Mouse (Mus musculus) embryonic facial prominence, embryonic 15.5 days (tissue): ENCODE results near the gene Ccnt1. TPM values are rescaled to one million over a fixed set of nuclear protein-coding genes. Genes with fewer than 3 reads are reported as not detected.
A peak's percentile ranks its signal among the peaks of the same experiment; 100 is the strongest.

ENCODE experiments used
- ATAC-seq: fragments of 200-750 bp; cut with Nextera tagmentation; 2 replicates; pipeline ENCODE4 v1.8.0; 2017; ENCODE audit warnings: low read depth, moderate TSS enrichment; ENCODE audit not compliant: insufficient number of reproducible peaks, low FRiP score, low TSS enrichment
- H3K27ac ChIP-seq: fragments of 300-500 bp; sonication (generic); replicated peaks from 2 replicates; pipeline ENCODE4 v1.5.1; 2015; ENCODE audit warnings: mild to moderate bottlenecking, inconsistent platforms
- H3K27me3 ChIP-seq: fragments of 300-500 bp; sonication (generic); 2 replicates; pipeline ENCODE4 v1.6.1; 2015; ENCODE audit warnings: inconsistent platforms
- H3K36me3 ChIP-seq: fragments of 300-500 bp; sonication (generic); 2 replicates; pipeline ENCODE4 v1.6.1; 2015; ENCODE audit warnings: mild to moderate bottlenecking, inconsistent platforms
- H3K4me1 ChIP-seq: fragments of 300-500 bp; sonication (generic); 2 replicates; pipeline ENCODE4 v1.6.1; 2015; ENCODE audit warnings: inconsistent platforms
- H3K4me2 ChIP-seq: fragments of 300-500 bp; sonication (generic); replicated peaks from 2 replicates; pipeline ENCODE4 v1.6.1; 2015; ENCODE audit warnings: mild to moderate bottlenecking, inconsistent platforms
- H3K4me3 ChIP-seq: fragments of 300-500 bp; sonication (generic); replicated peaks from 2 replicates; pipeline ENCODE4 v1.5.1; 2015; ENCODE audit warnings: mild to moderate bottlenecking, inconsistent platforms
- H3K9ac ChIP-seq: fragments of 300-500 bp; sonication (generic); 2 replicates; pipeline ENCODE4 v1.6.1; 2015; ENCODE audit warnings: inconsistent platforms
- H3K9me3 ChIP-seq: fragments of 300-500 bp; sonication (generic); replicated peaks from 2 replicates; pipeline ENCODE4 v1.6.1; 2016; ENCODE audit warnings: inconsistent platforms
- WGBS: fragments of 180-500 bp; shearing (Covaris S2); methylation state at CpG from one replicate; pipeline ENCODE4 v1.1.7; 2015; 5-methylcytosine and 5-hydroxymethylcytosine counted together
- polyA plus RNA-seq: library from polyadenylated mRNA; unstranded; fragments of >200 nt; fragmentation: Nextera tagmentation; extraction: Ambion mirVana; gene quantifications from 2 replicates; pipeline ENCODE4 v1.2.1, GENCODE M21; 2015

Gene Ccnt1
- polyA plus RNA-seq, 1 experiment from 2014 or later, result 54.7 TPM

DNA sequence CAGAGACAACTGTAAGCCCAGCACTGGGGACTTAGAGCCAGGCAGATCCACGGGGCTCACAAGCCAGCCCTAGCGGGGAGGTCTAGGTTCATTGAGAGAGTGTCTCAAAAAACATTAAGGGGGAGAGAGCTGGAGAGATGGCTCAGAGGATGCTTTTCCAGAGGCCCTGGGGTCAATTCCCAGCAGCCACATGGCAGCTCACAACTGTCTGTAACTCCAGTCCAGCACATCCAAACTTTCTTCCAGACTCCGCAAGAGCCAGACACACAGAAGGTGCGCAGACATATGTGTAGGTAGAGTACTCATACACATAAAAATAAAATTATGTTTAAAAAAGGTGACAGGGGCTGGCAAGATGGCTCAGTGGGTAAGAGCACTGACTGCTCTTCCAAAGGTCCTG is 2.6 kb upstream of the Ccnt1 start:
- H3K27me3 ChIP-seq, result no peaks in the 10 kb centered on the region
- no peak overlapping the region for H3K4me2 ChIP-seq
- H3K9ac ChIP-seq, result no peak overlapping the region
- 71% methylated on average over 4 of the region's 4 CpGs for WGBS
- no peaks in the 10 kb centered on the region for H3K9me3 ChIP-seq
- no peak overlapping the region for H3K27ac ChIP-seq
- H3K36me3 ChIP-seq, result no peaks in the 10 kb centered on the region
- no peak overlapping the region for H3K4me3 ChIP-seq
- no peak for ATAC-seq
- peaks cover 8% of the 10 kb centered on the region for H3K4me1 ChIP-seq

DNA sequence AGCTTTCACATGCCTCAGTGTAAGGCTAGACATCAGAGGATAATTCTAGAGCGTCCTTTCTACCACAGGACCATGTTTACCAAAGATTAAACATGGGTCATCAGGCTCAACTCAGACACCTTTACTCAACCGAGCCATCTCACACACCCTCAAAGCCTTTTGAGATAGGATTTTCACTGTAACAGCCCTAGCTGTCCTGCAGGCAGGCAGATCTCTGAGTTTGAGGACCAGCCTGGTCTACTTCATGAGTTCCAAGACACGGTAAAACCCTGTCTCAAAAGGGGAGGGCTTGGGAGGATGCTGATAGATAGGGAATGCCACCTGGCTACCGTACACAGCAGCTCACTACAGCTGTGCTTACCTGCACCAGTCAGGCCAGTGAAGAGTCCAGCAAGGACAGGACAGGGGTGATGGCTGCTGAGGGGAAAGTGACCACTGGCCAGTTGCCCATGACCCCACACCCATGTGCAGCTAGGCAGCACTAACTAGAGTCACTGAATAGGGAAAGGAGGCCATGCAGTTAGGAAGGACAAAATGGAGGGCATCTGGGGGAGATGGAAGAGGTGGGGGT is 843 bp downstream of the Ccnt1 start:
- Histone ChIP-seq H3K9me3 (no peaks in the 10 kb centered on the region), H3K36me3 (no peaks in the 10 kb centered on the region), H3K27me3 (no peaks in the 10 kb centered on the region), H3K4me2 (no peak overlapping the region), H3K4me3 (no peak overlapping the region), H3K4me1 (peaks cover 23% of the 10 kb centered on the region), H3K9ac (no peak overlapping the region), H3K27ac (no peak overlapping the region)
- no peak for ATAC-seq
- 82% methylated on average over 4 of the region's 4 CpGs for WGBS

DNA sequence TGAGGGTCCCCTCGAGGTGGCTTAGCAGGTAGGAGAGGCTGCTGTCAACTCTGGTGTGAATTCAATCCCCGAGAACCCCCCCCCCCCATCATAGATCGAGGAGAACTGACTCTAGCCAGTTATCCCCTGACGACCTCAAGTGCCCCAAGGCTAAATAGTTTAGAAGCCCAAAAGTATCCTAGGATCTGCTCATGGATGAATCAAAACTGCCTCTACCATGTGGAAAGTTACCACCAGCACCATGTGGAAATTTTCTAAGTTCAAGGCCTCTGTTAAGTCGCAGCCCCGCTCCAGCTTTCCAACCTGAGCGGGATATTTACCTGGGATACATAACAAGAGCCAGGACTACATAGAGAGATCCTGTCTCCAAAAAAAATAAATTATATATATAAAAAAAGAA is 1.5 kb downstream of the Ccnt1 start:
- H3K4me3 ChIP-seq, result peak overlapping the region; percentile 74; the same call in 1 of the 2 replicates

DNA sequence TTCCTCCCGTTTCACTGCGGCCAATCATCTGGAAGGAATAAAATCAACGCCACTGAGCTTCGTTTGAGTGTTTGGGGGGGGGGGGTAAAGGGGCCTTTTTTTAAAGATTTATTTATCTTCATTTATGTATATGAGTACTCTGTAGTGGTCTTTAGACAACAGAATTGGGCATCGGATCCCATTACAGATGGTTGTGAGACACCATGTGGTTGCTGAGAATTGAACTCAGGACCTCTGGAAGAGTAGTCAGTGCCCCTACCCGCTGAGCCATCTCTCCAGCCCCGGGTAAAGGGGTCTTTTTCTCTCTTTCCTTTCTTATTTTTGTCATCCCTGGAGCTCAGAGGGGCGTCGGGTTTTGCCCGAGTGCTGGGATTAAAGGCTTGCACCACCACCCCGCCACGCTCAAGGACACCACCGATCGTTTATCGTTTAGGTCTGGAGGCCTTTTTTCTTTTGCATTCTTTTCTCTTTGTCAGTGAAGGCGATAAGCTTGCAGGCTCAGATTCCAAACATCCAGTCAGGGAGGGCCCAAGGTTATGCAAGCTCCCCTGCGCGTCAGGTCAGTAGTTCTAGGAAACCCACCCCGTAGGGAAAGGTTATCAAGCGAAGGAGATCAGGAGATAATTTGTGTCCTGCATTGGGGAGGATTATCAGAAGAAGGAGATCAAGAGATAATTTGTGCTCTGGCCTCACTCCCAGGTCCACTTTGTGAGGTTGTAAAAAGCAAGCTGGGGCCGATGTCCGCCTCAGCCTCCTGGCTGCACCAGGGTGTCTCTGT is 2.3 kb downstream of the Ccnt1 start:
- H3K9me3 ChIP-seq, result no peaks in the 10 kb centered on the region
- H3K4me2 ChIP-seq, result peak overlapping the region; percentile 57
- peak overlapping the region; percentile 97 for H3K27ac ChIP-seq
- peak overlapping the region; percentile 92 for H3K9ac ChIP-seq
- no peak for ATAC-seq
- no peaks in the 10 kb centered on the region for H3K27me3 ChIP-seq
- H3K4me1 ChIP-seq, result peaks cover 23% of the 10 kb centered on the region
- WGBS, result 7% methylated on average over 22 of the region's 22 CpGs
- peaks cover 3% of the 10 kb centered on the region; the same call in 1 of the 2 replicates for H3K36me3 ChIP-seq
- H3K4me3 ChIP-seq, result peak overlapping the region; percentile 74

More for the DNA sequence above, 1.5 kb downstream of the Ccnt1 start:
- no peak for ATAC-seq
- 64% methylated on average over 7 of the region's 7 CpGs for WGBS
- H3K4me2 ChIP-seq, result peak overlapping the region; percentile 57
- peaks cover 23% of the 10 kb centered on the region for H3K4me1 ChIP-seq
- H3K27ac ChIP-seq, result no peak overlapping the region
- H3K9me3 ChIP-seq, result no peaks in the 10 kb centered on the region
- H3K9ac ChIP-seq, result no peak overlapping the region
- H3K27me3 ChIP-seq, result no peaks in the 10 kb centered on the region
- no peaks in the 10 kb centered on the region for H3K36me3 ChIP-seq

DNA sequence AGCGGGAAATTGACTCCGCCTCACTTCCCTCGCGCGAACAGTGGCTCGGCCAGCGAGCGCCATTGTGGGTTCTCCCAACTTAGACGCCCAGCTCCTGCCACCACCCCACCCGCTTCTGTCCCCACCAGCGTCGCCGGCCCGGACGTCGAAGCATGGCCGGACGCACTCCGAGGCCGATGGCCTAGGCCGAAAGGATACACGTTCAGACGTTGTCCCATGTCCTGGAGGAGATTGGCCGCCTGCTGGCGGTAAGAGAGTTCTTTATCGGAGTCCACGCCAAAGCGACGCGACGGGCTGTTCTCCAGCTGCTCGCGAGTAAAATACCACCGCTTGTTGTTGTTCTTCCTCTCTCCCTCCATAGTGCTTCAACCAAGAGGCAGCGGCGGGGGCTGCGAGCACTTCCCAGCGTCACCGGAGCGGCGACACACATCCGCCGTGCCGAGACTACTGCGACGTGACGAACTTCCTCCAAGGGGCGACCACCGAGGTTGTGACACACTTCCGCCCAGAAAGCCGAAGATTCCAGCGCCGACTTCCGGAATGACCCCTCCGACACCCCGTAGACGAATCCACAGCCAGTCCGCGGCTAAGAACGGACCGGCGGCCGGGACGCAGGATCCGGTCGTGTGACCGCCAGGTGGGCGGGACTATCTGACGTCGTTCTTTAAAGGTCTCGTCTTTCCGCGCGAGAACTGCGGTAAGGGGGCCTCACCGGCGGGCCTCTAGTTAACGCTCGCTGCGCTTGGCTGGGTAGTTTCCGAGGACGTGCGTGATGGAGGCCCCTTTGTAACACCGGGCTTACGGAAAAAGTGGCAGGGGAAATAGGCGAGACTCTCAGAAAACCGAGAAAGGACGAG is 3.2 kb downstream of the Ccnt1 start:
- H3K4me3 ChIP-seq, result peak overlapping the region; percentile 74
- H3K4me2 ChIP-seq, result peak overlapping the region; percentile 80
- peaks cover 23% of the 10 kb centered on the region for H3K4me1 ChIP-seq
- H3K27ac ChIP-seq, result peak overlapping the region; percentile 97
- peak overlapping the region; percentile 92 for H3K9ac ChIP-seq
- H3K9me3 ChIP-seq, result no peaks in the 10 kb centered on the region
- WGBS, result under 1% methylated on average over 88 of the region's 88 CpGs
- H3K36me3 ChIP-seq, result peaks cover 11% of the 10 kb centered on the region; the same call in 1 of the 2 replicates
- ATAC-seq, result peak; percentile 97
- no peaks in the 10 kb centered on the region for H3K27me3 ChIP-seq

DNA sequence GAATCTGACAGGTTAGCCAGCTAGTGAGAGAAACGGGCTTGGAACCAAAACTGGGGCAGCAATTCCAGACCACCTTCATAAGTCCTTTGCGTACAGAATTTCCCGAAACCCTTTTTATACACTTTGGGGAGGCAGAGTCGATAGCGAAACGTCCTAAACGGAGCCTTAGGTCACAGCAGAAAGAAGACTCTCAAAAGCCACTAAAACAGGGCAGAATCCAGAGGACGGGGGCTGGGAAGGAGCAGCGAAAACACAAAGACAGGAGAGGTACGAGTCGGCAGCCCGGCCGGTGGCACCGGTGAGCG is 3.8 kb downstream of the Ccnt1 start:
- Histone ChIP-seq H3K4me3 (peak overlapping the region; percentile 74), H3K4me2 (peak overlapping the region; percentile 80), H3K9ac (peak overlapping the region; percentile 80), H3K9me3 (no peaks in the 10 kb centered on the region), H3K27me3 (no peaks in the 10 kb centered on the region), H3K36me3 (peaks cover 11% of the 10 kb centered on the region; the same call in 1 of the 2 replicates), H3K27ac (peak overlapping the region; percentile 95), H3K4me1 (peaks cover 23% of the 10 kb centered on the region)
- no peak for ATAC-seq
- 0% methylated on average over 15 of the region's 15 CpGs for WGBS

DNA sequence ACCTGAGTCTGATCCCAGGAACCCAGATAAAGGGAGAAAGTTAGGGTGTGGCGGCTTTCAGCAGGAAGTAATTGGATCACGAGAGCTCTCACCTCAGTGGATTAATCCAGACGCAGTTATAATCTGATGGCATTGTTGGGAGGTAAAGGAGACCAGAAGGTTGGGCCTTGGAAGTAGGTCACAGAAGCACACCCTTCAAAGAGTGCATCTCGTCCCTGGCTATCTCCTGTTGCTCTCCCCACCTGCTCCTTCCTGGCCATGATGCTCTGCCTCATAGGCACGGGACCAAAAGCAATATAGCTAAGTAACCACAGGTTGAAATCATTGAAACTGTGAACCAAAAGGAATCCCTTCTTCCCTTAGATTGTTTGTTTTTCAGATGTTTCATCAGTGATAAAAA is 13.5 kb downstream of the Ccnt1 start:
- H3K9me3 ChIP-seq, result no peaks in the 10 kb centered on the region
- peaks cover 51% of the 10 kb centered on the region for H3K36me3 ChIP-seq
- H3K27ac ChIP-seq, result no peak overlapping the region
- ATAC-seq, result no peak
- H3K27me3 ChIP-seq, result no peaks in the 10 kb centered on the region
- no peaks in the 10 kb centered on the region for H3K4me1 ChIP-seq
- no peak overlapping the region for H3K4me2 ChIP-seq
- WGBS, result 90% methylated on average over 5 of the region's 5 CpGs
- H3K4me3 ChIP-seq, result no peak overlapping the region
- H3K9ac ChIP-seq, result no peak overlapping the region

DNA sequence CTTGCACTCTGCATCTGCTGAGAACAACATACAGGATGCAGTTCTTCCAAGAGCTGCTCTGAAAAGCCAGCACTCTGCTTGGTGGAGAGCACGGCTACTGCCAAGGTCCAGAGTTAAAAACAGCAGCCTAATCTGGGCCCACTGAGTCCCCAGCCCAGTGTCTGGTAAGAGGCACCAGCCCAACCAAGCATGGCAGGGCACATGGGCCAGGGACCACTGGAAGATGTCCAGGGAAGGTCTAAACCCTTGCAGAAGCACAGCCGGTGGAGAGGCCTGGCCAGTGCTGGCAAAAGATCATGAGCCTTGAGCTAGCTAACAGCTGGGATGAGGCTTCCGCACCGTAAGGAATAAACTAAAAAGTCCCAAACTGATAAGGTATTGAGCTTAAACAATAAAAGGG is 14.8 kb downstream of the Ccnt1 start:
- no peaks in the 10 kb centered on the region for H3K27me3 ChIP-seq
- no peak overlapping the region for H3K9ac ChIP-seq
- 93% methylated on average over 4 of the region's 4 CpGs for WGBS
- H3K4me2 ChIP-seq, result no peak overlapping the region
- no peak for ATAC-seq
- H3K27ac ChIP-seq, result no peak overlapping the region
- H3K36me3 ChIP-seq, result peaks cover 57% of the 10 kb centered on the region
- no peaks in the 10 kb centered on the region for H3K4me1 ChIP-seq
- no peaks in the 10 kb centered on the region for H3K9me3 ChIP-seq
- no peak overlapping the region for H3K4me3 ChIP-seq

DNA sequence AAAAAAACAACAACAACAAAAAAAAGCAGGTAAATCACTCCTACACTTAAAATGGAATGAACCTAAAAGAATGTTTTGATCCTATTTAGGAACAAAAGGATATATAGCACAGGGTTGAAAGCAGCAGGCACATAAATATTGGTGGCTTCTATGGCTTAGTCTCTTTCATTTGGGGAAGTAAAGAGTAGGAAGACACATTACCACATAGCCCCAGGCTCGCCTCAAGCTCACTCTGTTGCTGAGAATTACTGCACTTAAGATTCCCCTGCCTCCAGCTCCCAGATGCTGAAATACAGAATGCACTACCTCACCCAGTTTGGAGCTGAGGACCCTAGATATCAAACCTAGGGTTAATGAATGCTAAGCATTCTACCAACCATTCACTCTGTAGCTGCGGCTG is 18.0 kb downstream of the Ccnt1 start:
- H3K4me1 ChIP-seq, result no peaks in the 10 kb centered on the region
- WGBS, result 89% methylated on average over 2 of the region's 2 CpGs
- no peak overlapping the region for H3K27ac ChIP-seq
- no peak for ATAC-seq
- H3K4me3 ChIP-seq, result no peak overlapping the region
- H3K9ac ChIP-seq, result no peak overlapping the region
- H3K9me3 ChIP-seq, result no peaks in the 10 kb centered on the region
- peaks cover 67% of the 10 kb centered on the region for H3K36me3 ChIP-seq
- H3K4me2 ChIP-seq, result no peak overlapping the region
- no peaks in the 10 kb centered on the region for H3K27me3 ChIP-seq

DNA sequence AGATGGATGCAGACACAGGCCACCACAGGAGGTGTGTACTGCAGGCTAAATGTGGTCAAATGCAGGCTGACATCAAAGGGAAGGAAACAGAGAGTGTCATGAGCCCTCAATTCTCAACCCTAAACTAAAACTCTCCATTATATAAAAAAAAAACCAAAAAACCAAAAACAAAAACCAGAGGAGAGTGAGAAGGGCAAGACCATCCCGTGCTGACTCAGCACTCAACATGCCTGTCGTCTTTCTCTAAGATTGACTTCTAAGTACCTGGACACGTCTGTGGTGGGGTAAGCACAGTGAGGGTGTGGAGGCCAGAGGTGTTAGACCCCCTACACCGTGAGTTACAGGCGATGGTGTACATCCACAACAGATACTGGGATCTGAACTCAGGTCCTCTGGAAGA is 23.9 kb downstream of the Ccnt1 start:
- H3K36me3 ChIP-seq, result peaks cover 86% of the 10 kb centered on the region
- 93% methylated on average over 5 of the region's 5 CpGs for WGBS

DNA sequence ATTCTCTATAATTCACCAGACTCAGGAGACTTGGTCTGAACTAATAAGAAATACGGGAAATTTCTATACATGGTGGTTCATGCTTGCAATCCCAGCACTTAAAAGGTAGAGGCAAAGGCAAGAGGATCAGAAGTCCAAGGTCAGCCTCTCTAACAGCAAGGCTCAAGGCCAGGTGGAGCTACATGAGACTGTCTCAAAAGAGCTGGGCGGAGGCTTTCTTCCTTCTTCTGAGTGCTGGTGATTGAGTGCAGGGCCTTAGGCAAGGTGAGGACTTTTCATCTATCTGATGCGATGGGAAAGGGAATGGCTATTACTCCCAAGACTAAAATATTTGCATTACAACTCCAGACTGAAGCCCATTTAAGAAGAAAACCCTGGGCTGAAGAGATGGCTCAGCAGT is 25.6 kb downstream of the Ccnt1 start:
- 88% methylated on average over 3 of the region's 3 CpGs for WGBS
- H3K4me2 ChIP-seq, result no peak overlapping the region
- H3K27ac ChIP-seq, result no peak overlapping the region
- no peak overlapping the region for H3K9ac ChIP-seq
- no peaks in the 10 kb centered on the region for H3K9me3 ChIP-seq
- no peak overlapping the region for H3K4me3 ChIP-seq
- no peaks in the 10 kb centered on the region for H3K27me3 ChIP-seq
- ATAC-seq, result no peak
- no peaks in the 10 kb centered on the region for H3K4me1 ChIP-seq
- H3K36me3 ChIP-seq, result peaks cover 83% of the 10 kb centered on the region

More for the DNA sequence above, 23.9 kb downstream of the Ccnt1 start:
- no peaks in the 10 kb centered on the region for H3K9me3 ChIP-seq
- no peaks in the 10 kb centered on the region for H3K27me3 ChIP-seq
- ATAC-seq, result no peak
- H3K4me2 ChIP-seq, result no peak overlapping the region
- H3K4me1 ChIP-seq, result no peaks in the 10 kb centered on the region
- no peak overlapping the region for H3K27ac ChIP-seq
- no peak overlapping the region for H3K4me3 ChIP-seq
- H3K9ac ChIP-seq, result no peak overlapping the region
